Mouse (Mus musculus) embryo, embryonic 10.5 days (tissue): Measurements from ENCODE around the gene Kcnmb3.

Experiments used
- DNase-seq: peaks from one replicate; pipeline ENCODE4 v3.0.0-alpha.2; 2015; ENCODE audit warnings: low spot score

Gene Kcnmb3

DNA sequence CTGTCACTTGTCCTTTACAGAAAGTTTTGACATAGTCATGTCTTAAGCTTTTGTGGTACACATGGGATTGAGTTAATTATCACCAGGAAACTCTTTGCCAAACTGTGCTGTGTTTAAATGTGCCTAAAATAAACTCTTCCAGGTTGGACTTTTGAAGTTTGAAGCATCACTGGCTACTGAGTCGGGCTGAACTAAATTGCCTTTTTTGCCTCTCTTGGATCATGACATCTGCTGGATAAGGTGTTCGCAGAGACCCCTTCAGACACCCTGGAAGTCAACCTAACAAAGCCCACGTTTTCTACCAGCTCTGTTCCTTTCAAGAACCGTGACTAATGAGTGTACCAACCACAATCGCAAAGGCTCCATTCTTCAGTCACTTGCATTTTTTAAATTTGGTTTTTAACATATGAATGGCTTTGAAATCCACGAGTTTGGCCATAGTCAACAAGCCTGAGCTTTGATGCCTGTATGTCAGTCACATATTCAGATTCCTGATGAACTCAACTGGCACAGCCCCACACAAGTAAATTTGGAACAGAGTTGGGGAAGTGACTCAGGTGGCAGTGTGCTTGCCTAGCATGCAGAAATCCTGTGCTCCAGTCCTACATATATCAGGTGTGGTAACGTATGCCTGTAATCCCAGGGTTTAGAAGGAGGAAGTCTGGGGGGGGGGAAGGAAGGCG is 3.2 kb upstream of the Kcnmb3 start:
- DNase-seq: no peak

DNA sequence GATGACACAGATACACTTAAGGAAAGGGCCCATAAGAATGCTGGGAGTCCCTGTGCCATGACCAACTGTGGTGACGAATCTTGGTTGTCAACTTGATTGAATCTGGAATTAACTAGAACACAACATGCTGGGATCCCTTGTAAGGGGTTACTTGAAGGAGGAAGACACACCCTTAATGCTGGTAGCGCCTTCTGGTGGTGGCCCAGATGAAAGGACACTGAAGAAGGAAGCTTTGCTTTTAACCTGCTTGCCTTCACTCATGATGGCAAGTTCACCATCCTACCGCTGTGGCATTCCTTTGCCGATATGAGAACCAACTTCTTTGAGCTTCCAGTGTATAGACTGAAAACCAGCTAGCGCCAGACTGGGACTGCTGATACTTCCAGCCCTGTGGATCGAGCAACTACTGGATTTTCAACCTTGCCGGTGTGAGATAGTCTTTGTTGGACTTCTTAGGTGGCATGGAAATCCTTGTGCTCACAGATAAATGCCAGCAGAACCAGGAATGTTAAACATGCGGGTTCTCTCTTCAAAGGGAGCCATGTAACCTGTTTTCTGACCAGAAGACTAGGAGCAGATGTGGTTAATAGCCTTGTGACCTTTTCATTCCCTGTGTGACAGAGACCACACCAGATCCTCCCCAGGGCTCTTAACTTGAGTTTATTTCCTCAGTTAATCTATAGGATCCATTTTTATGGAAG is 2.5 kb upstream of the Kcnmb3 start:
- no peak for DNase-seq

DNA sequence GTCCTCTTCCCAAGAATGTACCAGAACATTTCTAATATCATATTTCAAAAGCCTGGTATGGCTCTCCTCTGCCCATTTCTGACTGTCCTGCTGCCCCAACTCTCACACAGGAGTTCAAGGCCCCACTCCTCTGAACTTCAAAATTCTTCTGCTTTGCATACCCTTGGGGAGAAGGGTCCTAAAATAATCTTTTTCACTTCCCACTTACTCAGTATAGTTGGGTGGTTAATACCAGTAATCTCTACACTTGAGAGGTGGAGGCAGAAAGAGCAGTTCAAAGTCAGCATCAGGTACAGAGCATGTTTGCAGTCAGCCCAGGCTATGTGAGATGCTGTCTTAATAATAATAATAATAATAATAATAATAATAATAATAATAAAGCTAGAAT is 1.1 kb downstream of the Kcnmb3 start:
- DNase-seq: no peak

- DNase-seq: no peak
These were observed 1.7 kb downstream of the Kcnmb3 start for GRCm38 (mm10) chr3:32490076-32490927.

DNA sequence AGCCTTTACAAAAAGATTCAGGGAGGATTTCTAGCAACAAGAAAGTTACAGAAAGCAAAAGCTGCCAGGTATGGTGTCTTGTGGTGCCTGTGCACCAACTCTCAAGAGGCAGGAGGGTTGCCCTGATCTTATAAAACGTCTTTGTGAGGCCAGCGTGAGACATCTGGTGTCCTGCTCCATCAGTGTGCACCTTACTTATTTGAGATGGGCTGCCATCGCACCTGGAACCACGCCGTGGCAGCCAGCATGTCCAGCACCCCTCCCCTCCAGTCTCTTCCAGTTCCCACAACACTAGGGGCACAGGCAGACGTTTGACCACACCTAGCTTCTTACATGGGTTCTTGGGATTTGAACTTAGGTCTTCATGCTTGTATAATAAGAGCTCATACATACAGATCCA is 3.9 kb downstream of the Kcnmb3 start:
- no peak for DNase-seq

DNA sequence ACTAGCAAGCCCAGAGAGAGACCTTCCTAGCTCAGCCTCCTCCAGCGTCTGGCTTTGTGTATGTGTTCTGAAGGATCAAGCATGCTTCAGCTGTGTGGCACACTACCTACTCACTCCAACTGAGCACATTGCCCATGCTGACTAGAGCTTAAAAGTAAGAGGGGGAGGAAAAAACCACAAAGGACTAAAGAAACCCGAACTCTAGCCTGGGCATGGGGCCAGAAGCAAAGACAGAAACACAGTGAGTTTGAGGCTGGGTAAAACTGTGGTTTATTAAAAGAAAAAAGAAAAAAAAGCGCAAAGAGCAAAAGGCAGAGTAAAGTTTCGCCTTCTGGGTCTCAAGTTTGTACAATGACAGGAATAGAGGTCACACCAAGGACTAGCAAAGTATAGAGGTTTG is 5.5 kb downstream of the Kcnmb3 start:
- no peak for DNase-seq

GRCm38 (mm10) chr3:32483035-32483434 is 9.0 kb downstream of the Kcnmb3 start:
- no peak for DNase-seq

DNA sequence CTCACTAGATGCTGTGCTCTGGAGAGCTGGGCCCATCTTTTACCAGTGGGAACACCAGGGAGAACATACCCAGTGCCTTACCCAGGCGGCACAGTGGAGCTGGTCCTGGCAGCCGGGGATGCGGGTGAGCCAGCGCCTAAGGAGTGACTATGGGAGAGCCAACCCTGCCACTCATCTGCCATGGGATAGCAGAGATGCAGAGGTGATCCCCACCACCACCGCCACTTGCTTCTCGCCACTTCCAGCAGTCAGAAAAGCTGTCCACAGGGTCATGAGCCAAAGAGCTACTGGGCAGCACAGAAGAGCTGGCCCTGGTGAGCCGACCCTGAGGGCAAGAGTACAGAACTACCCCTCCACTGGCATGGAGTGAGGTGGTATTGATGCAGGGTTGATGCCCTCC is 12.1 kb downstream of the Kcnmb3 start:
- DNase-seq: no peak

DNA sequence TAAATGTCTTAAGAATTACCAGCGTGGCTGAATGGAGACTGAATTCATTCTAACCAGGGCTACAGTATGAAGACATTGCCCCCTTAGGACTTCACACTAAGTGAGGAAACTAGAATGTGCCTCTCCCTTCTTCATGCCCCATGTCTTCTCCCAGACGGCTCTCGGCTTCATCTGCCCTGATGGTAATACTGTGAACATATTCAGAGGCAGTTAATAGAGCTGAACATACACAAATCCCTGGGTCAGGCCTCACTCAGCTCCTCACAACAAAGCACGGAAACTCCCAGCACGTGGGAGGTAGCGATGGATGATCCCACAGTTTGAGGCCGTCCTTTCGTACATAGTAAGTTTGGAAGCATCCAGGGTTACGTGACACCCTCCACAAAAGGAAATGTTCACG is 18.8 kb downstream of the Kcnmb3 start:
- no peak for DNase-seq

DNA sequence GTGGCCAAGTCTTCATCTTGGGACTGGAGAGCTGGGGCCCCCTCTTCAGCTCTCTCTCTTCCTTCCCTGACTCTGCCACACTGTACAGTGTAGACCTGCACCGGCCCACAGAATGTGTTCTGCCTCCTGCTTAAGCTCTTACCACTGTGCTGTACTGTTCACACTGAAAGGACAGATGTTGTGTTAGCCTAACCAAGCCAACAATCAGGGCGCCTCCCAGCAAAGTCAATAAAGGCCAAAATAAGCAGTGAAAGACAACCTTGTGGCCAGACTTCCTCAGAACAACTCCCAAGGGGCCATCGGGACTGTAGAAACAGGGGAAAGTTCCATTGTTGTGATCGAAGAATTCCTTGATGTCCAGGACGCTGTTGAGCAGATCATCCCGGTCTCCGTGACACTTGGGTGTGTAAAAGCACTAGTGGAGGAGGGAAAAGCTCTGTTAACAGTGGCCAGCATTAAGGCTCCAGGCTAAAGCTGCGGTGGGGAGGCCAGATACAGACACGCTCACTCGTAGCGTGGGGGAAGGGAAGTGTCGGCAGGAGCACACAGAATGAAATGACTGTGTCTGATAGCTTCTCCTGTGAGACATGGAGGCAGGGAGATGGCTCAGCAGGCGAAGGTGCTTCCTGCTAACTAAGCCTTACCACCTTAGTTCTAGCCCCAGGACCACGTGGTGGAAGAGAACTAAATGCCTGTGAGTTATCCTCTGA is 19.7 kb downstream of the Kcnmb3 start:
- peak; percentile 25 for DNase-seq

DNA sequence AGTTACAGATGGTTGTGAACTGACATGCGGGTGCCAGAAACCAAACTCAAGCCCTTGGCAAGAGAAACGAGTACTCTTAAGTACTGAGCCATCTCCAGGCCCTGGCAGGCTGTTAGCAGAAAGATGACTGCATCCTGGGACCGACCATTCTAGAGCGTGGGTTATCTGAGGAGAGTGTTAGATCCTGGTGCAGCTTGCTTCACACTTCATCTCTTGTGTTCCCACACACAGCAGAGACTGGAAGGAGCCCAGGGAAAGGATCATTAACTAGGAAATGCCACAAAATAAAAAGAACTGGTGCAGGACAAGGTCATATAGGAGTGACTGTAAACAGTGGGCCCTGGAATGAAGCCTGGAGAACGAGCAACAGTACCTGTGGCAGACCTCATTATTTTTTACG is 20.9 kb downstream of the Kcnmb3 start:
- no peak for DNase-seq

- DNase-seq: no peak
These were observed 21.6 kb downstream of the Kcnmb3 start for GRCm38 (mm10) chr3:32470449-32470848.

- DNase-seq: no peak
These were observed 23.6 kb downstream of the Kcnmb3 start for GRCm38 (mm10) chr3:32468411-32468810.

DNA sequence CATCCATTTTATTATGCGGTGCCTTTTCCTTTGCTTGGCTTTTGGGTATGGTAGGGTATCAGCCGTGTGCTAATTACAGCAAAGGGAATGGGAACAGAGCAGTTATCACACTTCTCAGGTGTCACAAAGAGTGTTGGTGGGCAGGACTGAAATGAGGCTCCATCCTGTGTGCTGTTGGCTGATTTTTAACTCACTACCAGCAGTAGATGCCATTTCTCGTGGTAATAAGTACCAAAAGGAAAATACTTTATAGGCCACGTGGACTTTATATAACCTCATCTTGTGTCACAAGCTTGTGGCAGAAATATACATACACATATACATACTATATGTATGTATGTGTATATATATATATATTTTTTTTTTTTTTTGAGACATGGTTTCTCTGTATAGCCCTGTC is 24.7 kb downstream of the Kcnmb3 start:
- no peak for DNase-seq

- DNase-seq: peak; percentile 54
These were observed 32.3 kb downstream of the Kcnmb3 start for GRCm38 (mm10) chr3:32459777-32460176.

DNA sequence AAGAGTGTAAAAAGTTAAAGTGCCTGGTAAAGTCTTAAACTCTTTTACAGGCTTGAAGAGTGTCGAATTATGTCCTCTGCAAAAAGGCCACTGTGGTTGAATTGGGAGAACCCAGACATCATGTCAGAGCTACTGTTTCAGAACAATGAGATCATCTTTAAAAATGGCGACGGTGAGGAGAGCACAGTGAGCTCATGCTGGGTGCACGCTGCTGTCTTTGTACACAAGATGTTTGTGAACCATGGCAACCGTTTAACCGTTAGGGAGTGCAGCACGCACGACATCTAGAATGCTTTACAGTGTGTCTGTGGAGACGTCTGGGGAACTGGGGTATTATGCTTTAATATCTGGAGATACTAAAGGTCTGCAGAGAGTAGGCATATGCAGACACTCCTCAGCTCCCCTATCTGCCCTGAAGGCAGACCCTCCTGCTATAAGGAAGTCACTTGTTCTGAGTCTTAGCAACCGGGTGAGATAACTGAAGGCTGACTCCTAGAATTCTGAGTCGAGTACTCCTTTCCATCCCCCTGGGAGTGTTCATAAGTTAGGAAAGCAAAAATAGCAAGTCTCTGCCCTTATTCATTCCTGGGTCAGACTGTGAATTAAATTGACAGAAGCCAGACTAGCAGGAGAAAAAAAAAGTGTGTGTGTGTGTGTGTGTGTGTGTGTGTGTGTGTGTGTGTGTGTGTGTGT is 37.6 kb downstream of the Kcnmb3 start:
- DNase-seq: peak; percentile 5

- no peak for DNase-seq
These were observed 50.3 kb downstream of the Kcnmb3 start for GRCm38 (mm10) chr3:32441710-32442109.

- no peak for DNase-seq
These were observed 53.3 kb downstream of the Kcnmb3 start for GRCm38 (mm10) chr3:32438716-32439115.

DNA sequence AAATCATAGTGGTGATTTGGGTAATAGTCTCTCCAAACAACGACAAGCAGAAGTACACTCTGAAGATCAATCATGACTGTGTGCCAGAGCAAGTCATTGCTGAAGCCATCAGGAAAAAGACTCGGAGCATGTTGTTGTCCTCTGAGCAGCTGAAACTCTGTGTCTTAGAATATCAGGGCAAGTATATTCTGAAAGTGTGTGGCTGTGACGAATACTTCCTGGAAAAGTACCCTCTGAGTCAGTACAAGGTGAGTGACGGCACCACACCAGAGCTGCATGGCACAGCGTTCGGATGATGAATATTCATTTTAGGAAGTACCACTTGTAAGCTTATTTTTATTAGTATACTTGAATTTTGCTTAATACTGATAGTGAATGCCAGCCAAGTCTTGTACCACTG is 54.2 kb downstream of the Kcnmb3 start:
- DNase-seq: no peak

GRCm38 (mm10) chr3:32437297-32437696 is 54.7 kb downstream of the Kcnmb3 start:
- no peak for DNase-seq

- DNase-seq: no peak
These were observed 55.9 kb downstream of the Kcnmb3 start for GRCm38 (mm10) chr3:32436101-32436500.

DNA sequence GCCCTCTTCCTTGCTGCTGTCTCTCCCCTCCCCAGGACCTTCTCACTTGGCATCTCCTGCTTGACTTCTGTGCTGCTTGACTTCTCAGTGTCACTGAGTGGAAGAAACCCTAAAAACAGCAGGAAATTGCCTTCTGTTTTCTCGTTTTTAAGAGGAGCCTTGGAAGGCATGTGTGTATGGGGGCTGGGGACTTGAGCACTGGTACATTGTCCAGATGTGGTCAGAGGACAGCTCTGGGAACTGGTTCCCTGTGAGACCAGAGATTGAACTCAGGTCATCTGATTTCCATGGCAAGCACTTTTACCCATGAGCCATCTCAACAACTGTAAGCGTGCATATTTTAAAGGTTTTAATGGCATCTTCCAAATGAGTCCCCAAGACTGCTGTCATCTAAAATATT is 58.0 kb downstream of the Kcnmb3 start:
- DNase-seq: no peak
